In the genomic region with DNA sequence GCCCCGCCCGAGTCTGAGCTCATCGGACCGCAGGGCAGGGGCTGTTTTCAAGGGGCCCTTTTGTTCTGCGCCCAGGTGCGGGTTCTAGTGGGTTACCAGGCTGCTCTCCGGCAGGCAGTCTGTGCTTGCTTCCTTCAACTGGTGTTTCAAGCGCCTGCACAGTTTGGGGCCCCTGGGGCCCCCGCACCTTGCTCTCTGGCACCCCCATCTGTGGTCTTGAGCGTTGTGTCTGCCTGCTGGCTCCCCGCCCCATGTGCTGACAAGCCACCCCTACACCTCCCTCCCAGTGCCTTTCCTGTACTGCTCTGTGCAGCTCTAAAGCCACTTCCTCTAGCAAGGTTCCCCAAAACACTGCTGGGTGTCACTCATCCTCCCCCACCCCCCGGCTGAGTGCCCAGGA, we compare ENCODE assay signal across 8 mouse cellular contexts. TPM values are rescaled to one million over a fixed set of nuclear protein-coding genes. Genes with fewer than 3 reads are reported as not detected.
DNase-seq lines count a peak whose midpoint lies in the region; ATAC-seq and TF ChIP-seq lines count a peak whose summit lies in the region.

No protein-coding gene starts in this region.

- H3K36me3 ChIP-seq in embryonic facial prominence, embryonic 13.5 days = no peaks in the 10 kb centered on the region
- H3K36me3 ChIP-seq in intestine, postnatal 0 days (ENCODE audit: control insufficient read depth, insufficient read depth) = no peaks in the 10 kb centered on the region

- TF ChIP-seq CTCF in intestine, postnatal 0 days (IDR thresholded peaks at IDR 0.05; ENCODE audit: low read depth) = peak; percentile 61

- peak; percentile 44 to 65 for DNase-seq in frontal cortex, postnatal 10 days (ENCODE audit: low spot score in 2 of 2)
- no peak for DNase-seq in frontal cortex, postnatal 36 days (ENCODE audit: low spot score in 2 of 2)
- DNase-seq in CD8-positive naive resting alpha-beta T cell, adult 2 months (ENCODE audit: low read depth in 2 of 2, low spot score in 2 of 2) = peak; percentile 93 to 95
- peak; percentile 88 for DNase-seq in lung, postnatal 25 days (ENCODE audit: low spot score)
- peak; percentile 97 for DNase-seq in thymus, postnatal 0 days (ENCODE audit: low spot score)
- no peak for DNase-seq in retina, postnatal 1 day

- no peak overlapping the region for H3K4me3 ChIP-seq in embryonic facial prominence, embryonic 13.5 days
- H3K4me3 ChIP-seq in intestine, postnatal 0 days (ENCODE audit: low read depth, low read length) = peak overlapping the region; percentile 19

- WGBS in embryonic facial prominence, embryonic 13.5 days = 58% methylated on average over 12 of the region's 12 CpGs
- WGBS in intestine, postnatal 0 days = 34% methylated on average over 12 of the region's 12 CpGs

- H3K9me3 ChIP-seq in embryonic facial prominence, embryonic 13.5 days = no peaks in the 10 kb centered on the region
- no peaks in the 10 kb centered on the region for H3K9me3 ChIP-seq in intestine, postnatal 0 days (ENCODE audit: control insufficient read depth)

- H3K27ac ChIP-seq in embryonic facial prominence, embryonic 13.5 days = 0 out of 2 replicates have a peak overlapping the region, but pooled peaks have one; percentile 13
- H3K27ac ChIP-seq in intestine, postnatal 0 days (ENCODE audit: low read depth, low read length) = peak overlapping the region; percentile 29; the same call in 1 of the 2 replicates

- peaks cover 24% of the 10 kb centered on the region for H3K4me1 ChIP-seq in embryonic facial prominence, embryonic 13.5 days
- 0 out of 2 replicates have a peak, but pooled peaks cover 2% of the 10 kb centered on the region for H3K4me1 ChIP-seq in intestine, postnatal 0 days (replicated peaks; ENCODE audit: control insufficient read depth, insufficient read depth, low read length)

- H3K9ac ChIP-seq in embryonic facial prominence, embryonic 13.5 days = no peak overlapping the region
- no peak overlapping the region for H3K9ac ChIP-seq in intestine, postnatal 0 days (ENCODE audit: low read depth, low read length)

- no peak for ATAC-seq in embryonic facial prominence, embryonic 13.5 days (ENCODE audit: insufficient number of reproducible peaks, insufficient read depth, low FRiP score, low TSS enrichment, low read depth)
- ATAC-seq in intestine, postnatal 0 days = peak; percentile 81

- H3K4me2 ChIP-seq in embryonic facial prominence, embryonic 13.5 days = no peak overlapping the region
- peak overlapping the region; percentile 51 for H3K4me2 ChIP-seq in intestine, postnatal 0 days (replicated peaks; ENCODE audit: low read depth)

- peaks cover 3% of the 10 kb centered on the region; the same call in 1 of the 2 replicates for H3K27me3 ChIP-seq in embryonic facial prominence, embryonic 13.5 days
- H3K27me3 ChIP-seq in intestine, postnatal 0 days (replicated peaks; ENCODE audit: control insufficient read depth, insufficient read depth, low read length) = no peaks in the 10 kb centered on the region

RNA-seq across cellular contexts. Expression of gene Rassf5, which starts 45.1 kb away (rescaled TPM):
- polyA plus RNA-seq in embryonic facial prominence, embryonic 13.5 days (2015; fragmentation: Nextera tagmentation; extraction: Ambion mirVana) = 1.7 and 1.8 TPM in 2 replicates
- polyA plus RNA-seq in intestine, postnatal 0 days (2015; fragmentation: Nextera tagmentation; extraction: Ambion mirVana) = 5.8 and 6.4 TPM in 2 replicates
- 137 TPM in 2 replicates for polyA plus RNA-seq in thymus, postnatal 0 days (2015; fragmentation: Nextera tagmentation; extraction: Ambion mirVana)

RNA-seq across cellular contexts. Expression of gene Eif2d, which starts 47.0 kb away (rescaled TPM):
- polyA plus RNA-seq in embryonic facial prominence, embryonic 13.5 days (2015; fragmentation: Nextera tagmentation; extraction: Ambion mirVana) = 61.3 and 68.7 TPM in 2 replicates
- 26.4 and 27.1 TPM in 2 replicates for polyA plus RNA-seq in intestine, postnatal 0 days (2015; fragmentation: Nextera tagmentation; extraction: Ambion mirVana)
- 52.1 and 52.3 TPM in 2 replicates for polyA plus RNA-seq in thymus, postnatal 0 days (2015; fragmentation: Nextera tagmentation; extraction: Ambion mirVana)

Comparison
In these comparisons a context has a peak if more than half of its experiments do, and no peak if none do; other contexts are left out.
1. DNase-seq: peak in frontal cortex, postnatal 10 days (2 of 2), CD8-positive naive resting alpha-beta T cell, adult 2 months (2 of 2), lung, postnatal 25 days (single experiment) and thymus, postnatal 0 days (single experiment); none in frontal cortex, postnatal 36 days (0 of 2) and retina, postnatal 1 day (single experiment).
2. RNA of gene Rassf5, which starts 45.1 kb away (polyA plus RNA-seq): 137 TPM in thymus, postnatal 0 days; 5.8 to 6.4 TPM in intestine, postnatal 0 days and 1.7 to 1.8 TPM in embryonic facial prominence, embryonic 13.5 days; every median in the first group is over 10 times any median in the second.